Mouse (Mus musculus) ES-CJ7 (cell line): ENCODE results near the gene Taf11.

Source experiments
- DNase-seq: peaks from one replicate; pipeline ENCODE4 v3.0.0; 2011; ENCODE audit warnings: low read depth, low spot score

Taf11 gene

GRCm38 (mm10) chr17:27909622-27910500, at the start of gene Taf11:
TSS of gene Taf11 (minus strand) at chr17:27909844.
- DNase-seq = peak; percentile 29

GRCm38 (mm10) chr17:27957649-27958048, 48.0 kb upstream of the Taf11 start:
- DNase-seq = no peak

GRCm38 (mm10) chr17:27954629-27955402, 45.2 kb upstream of the Taf11 start:
- DNase-seq = no peak

GRCm38 (mm10) chr17:27953136-27953535, 43.5 kb upstream of the Taf11 start:
- DNase-seq = no peak

GRCm38 (mm10) chr17:27947155-27947554, 37.5 kb upstream of the Taf11 start:
- no peak for DNase-seq

- DNase-seq = no peak
Measured at GRCm38 (mm10) chr17:27946371-27946770, 36.7 kb upstream of the Taf11 start.

- no peak for DNase-seq
Measured at GRCm38 (mm10) chr17:27945546-27946216, 36.0 kb upstream of the Taf11 start.

GRCm38 (mm10) chr17:27942131-27942530, 32.5 kb upstream of the Taf11 start:
- DNase-seq = peak; percentile 29

- DNase-seq = no peak
Measured at GRCm38 (mm10) chr17:27941698-27942097, 32.1 kb upstream of the Taf11 start.

GRCm38 (mm10) chr17:27941178-27941577, 31.5 kb upstream of the Taf11 start:
- DNase-seq = peak; percentile 23

- DNase-seq = peak; percentile 83
Measured at GRCm38 (mm10) chr17:27940352-27940751, 30.7 kb upstream of the Taf11 start.

- DNase-seq = no peak
Measured at GRCm38 (mm10) chr17:27939028-27939427, 29.4 kb upstream of the Taf11 start.

GRCm38 (mm10) chr17:27938121-27938754, 28.6 kb upstream of the Taf11 start:
- DNase-seq = no peak

GRCm38 (mm10) chr17:27937054-27937615, 27.5 kb upstream of the Taf11 start:
- no peak for DNase-seq

- DNase-seq = no peak
Measured at GRCm38 (mm10) chr17:27935091-27935490, 25.4 kb upstream of the Taf11 start.

- DNase-seq = no peak
Measured at GRCm38 (mm10) chr17:27934136-27934910, 24.7 kb upstream of the Taf11 start.

- DNase-seq = no peak
Measured at GRCm38 (mm10) chr17:27931826-27932225, 22.2 kb upstream of the Taf11 start.

GRCm38 (mm10) chr17:27930291-27930690, 20.6 kb upstream of the Taf11 start:
- DNase-seq = no peak

GRCm38 (mm10) chr17:27925504-27925903, 15.9 kb upstream of the Taf11 start:
- DNase-seq = no peak

GRCm38 (mm10) chr17:27925054-27925453, 15.4 kb upstream of the Taf11 start:
- DNase-seq = no peak
